23 mouse cellular contexts compared by ENCODE assay signal in the genomic region with DNA sequence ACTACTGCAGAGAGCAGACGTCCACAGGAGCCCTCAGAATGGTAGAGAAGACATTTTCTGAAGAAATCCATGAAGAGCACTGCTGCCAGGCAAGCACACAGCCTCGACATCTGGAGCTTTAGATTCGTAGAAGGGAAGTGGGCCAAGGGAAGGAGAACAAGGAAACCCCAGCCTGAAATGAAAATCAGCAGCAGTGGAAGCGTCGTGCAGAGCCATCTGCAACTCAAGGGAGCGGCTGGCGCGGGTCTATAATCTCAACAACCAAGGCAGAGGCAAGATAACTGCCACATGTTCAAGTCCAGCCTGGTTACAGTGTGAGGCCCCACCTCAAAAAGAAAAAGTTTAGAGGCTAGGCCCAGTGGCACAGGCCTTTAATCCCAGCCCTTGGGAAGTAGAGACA. TPM values are rescaled to one million over a fixed set of nuclear protein-coding genes. Genes with fewer than 3 reads are reported as not detected.
"Had no signal": no experiment of that assay in that cellular context is flagged by ENCODE, and none has a peak within 500 bp of the region (broad histone marks: within the 10 kb centered on the region; RNA-seq: fewer than 3 reads in every experiment).

No protein-coding gene starts in this region.

- ATAC-seq: forebrain, embryonic 16.5 days; hindbrain, postnatal 0 days had no signal

- DNase-seq: gastrocnemius, adult 2 months; gastrocnemius, postnatal 10 days; gastrocnemius, postnatal 25 days; heart, adult 18-20 months; heart, postnatal 14 days; heart, postnatal 36 days; kidney, adult 11 months; kidney, adult 2 months; kidney, adult 9 months; kidney, postnatal 14 days; kidney, postnatal 36 days; layer of hippocampus, postnatal 36 days; left cerebral cortex, postnatal 4 days had no signal

RNA-seq across cellular contexts. Expression of gene Drd4, which starts 23.3 kb away (rescaled TPM):
- total RNA-seq: gastrocnemius, adult 2 months; granulocyte monocyte progenitor cell, adult 5-6 weeks; heart, adult 18-20 months; heart, postnatal 14 days; heart, postnatal 36 days; hematopoietic stem cell, adult 5-6 weeks; layer of hippocampus, adult 18-20 months; liver, adult 2 months had no signal

RNA-seq across cellular contexts. Expression of gene Eps8l2, which starts 23.6 kb away (rescaled TPM):
- total RNA-seq: granulocyte monocyte progenitor cell, adult 5-6 weeks had no signal

RNA-seq across cellular contexts. Expression of gene Sct, which starts 36.1 kb away (rescaled TPM):
- total RNA-seq: gastrocnemius, adult 2 months; granulocyte monocyte progenitor cell, adult 5-6 weeks; heart, adult 18-20 months; heart, postnatal 14 days; heart, postnatal 36 days; hematopoietic stem cell, adult 5-6 weeks; layer of hippocampus, adult 18-20 months; layer of hippocampus, adult 8-10 months; layer of hippocampus, postnatal 36 days; left cerebral cortex, adult 18-20 months; left cerebral cortex, adult 8-10 months; left cerebral cortex, postnatal 10 days; liver, adult 2 months had no signal
